Mouse (Mus musculus) forebrain, embryonic 15.5 days (tissue): ENCODE data around the gene Pigv. TPM values are rescaled to one million over a fixed set of nuclear protein-coding genes. Genes with fewer than 3 reads are reported as not detected.

ENCODE experiments used
- microRNA-seq: library from miRNA; unstranded; fragments of <30 nt; microRNA quantifications from one replicate; pipeline ENCODE4, GENCODE M21; 2016
- polyA plus RNA-seq: library from polyadenylated mRNA; unstranded; fragments of >200 nt; fragmentation: Nextera tagmentation; extraction: Ambion mirVana; gene quantifications from 2 replicates; pipeline ENCODE4 v1.2.1, GENCODE M21; 2015

Gene Pigv
- polyA plus RNA-seq, 1 experiment from 2014 or later, result 16.9 TPM

Small RNA genes lying within 50 kb of the gene (microRNA-seq; reads per million reads assigned to microRNA genes)
- not detected for gene Mir7227

Other genes with a start within 250 kb of the Pigv start
- gene Tent5b, start 192.5 kb downstream of the Pigv start, polyA plus RNA-seq, result 0.11 and 0.13 TPM in 2 replicates
- gene Trnp1, start 174.1 kb downstream of the Pigv start, polyA plus RNA-seq, result 7.9 and 9.0 TPM in 2 replicates
- gene Kdf1, start 153.7 kb downstream of the Pigv start, polyA plus RNA-seq, result 0.18 and 0.41 TPM in 2 replicates
- gene Nudc, start 126.7 kb downstream of the Pigv start, polyA plus RNA-seq, result 276 and 280 TPM in 2 replicates
- not detected in 2 replicates for gene Nr0b2, start 119.3 kb downstream of the Pigv start, polyA plus RNA-seq
- 7.9 and 9.0 TPM in 2 replicates for gene Gpatch3, start 97.9 kb downstream of the Pigv start, polyA plus RNA-seq
- 24.0 and 25.7 TPM in 2 replicates for gene Gpn2, start 88.3 kb downstream of the Pigv start, polyA plus RNA-seq
- gene Sfn, start 70.5 kb downstream of the Pigv start, polyA plus RNA-seq, result 0.97 and 1.1 TPM in 2 replicates
- gene Zdhhc18, start 22.5 kb downstream of the Pigv start, polyA plus RNA-seq, result 4.9 and 6.3 TPM in 2 replicates
- 40.1 and 40.9 TPM in 2 replicates for gene Arid1a, start 84.1 kb upstream of the Pigv start, polyA plus RNA-seq
- 15.6 and 16.5 TPM in 2 replicates for gene Rps6ka1, start 215.2 kb upstream of the Pigv start, polyA plus RNA-seq